Mouse (Mus musculus) layer of hippocampus, adult 2 months (tissue): ENCODE measurements around the gene Actl9. TPM values are rescaled to one million over a fixed set of nuclear protein-coding genes. Genes with fewer than 3 reads are reported as not detected.

Experiments
- DNase-seq, 2 experiments: peaks; one replicate each; pipeline ENCODE4 v3.0.0; 2022; ENCODE audit warnings: low spot score in 2 of 2
- H3K27ac ChIP-seq: fragments of 200-600 bp; 2 replicates; pipeline ENCODE4 v1.8.1; 2022
- H3K4me3 ChIP-seq: fragments of 200-600 bp; 2 replicates; pipeline ENCODE4 v1.8.1; 2022; ENCODE audit warnings: mild to moderate bottlenecking
- CTCF ChIP-seq: fragments of 200-600 bp; conservative IDR thresholded peaks from 2 replicates; pipeline ENCODE4 v1.8.1; 2022; ENCODE audit warnings: antibody characterized with exemption, mild to moderate bottlenecking, moderate library complexity
- long read RNA-seq, 2 experiments: library from polyadenylated mRNA; stranded (forward); transcript quantifications; one replicate each; pipeline ENCODE4 v2.0.0; 2021; ENCODE audit warnings: borderline mapping rate in 2 of 2
- total RNA-seq, 2 experiments: library from RNA; stranded (reverse); gene quantifications; 2 replicates each; pipeline ENCODE4 v1.2.3; 2021

The Actl9 gene
- total RNA-seq: under 1 TPM in 1 of 2 experiments, not detected in 1; 0.42 TPM
- long read RNA-seq, experiment 1: 0 reads
- long read RNA-seq, experiment 2, partial matches to known transcripts: 0 of 1 reads
- long read RNA-seq, experiment 2, other reads (novel, unspliced or antisense): 1 of 1 reads

DNA sequence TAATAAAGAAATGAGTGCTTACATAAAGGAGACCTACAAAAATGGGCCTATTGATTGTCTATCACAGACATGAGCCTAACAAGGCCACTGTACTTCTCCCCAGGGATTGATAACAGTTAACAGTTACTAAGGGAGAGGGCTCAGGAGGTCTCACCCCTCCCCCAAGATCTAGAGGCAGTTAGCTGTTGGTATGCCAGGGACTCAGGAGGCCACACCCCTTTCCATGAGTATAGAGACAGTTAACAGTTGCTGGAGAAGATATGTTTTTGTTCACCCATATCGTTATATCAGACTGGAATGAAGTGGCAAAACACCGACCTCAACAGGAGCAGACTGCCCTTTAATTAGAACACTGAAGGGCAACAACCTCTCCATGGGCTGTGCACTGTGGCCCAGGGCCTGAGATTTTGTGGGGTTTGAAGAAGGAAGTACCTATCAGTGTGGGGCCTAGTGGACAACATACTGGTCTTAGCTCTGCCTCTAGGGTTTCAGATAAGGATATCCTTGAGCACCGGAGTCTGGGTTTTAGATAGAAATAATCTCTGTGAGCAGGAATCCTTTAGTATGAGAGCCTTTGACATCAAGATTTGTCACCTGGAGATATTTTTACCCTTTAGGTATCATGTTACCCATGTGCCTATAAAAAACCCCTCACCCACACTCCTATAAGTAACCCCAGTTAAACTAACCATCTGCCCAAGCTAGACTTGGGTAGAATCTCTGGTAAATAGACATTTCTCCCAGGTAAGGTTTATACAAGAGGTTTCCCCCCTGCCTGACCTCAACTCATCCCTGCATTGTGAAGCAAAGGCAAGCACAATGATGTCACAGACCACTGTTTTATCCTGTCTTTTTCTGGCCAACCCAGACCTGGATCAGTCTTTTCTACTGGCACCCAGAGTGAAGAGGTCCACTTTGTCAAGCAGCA is at the start of gene Actl9:
Gene Actl9 (plus strand): TSS at position 878 of the 928 bp plus-strand sequence.
- DNase-seq: no peak
- TF ChIP-seq CTCF: no peak
- H3K4me3 ChIP-seq: no peak within 1 kb of the TSS
- no peak within 1 kb of the TSS for H3K27ac ChIP-seq

DNA sequence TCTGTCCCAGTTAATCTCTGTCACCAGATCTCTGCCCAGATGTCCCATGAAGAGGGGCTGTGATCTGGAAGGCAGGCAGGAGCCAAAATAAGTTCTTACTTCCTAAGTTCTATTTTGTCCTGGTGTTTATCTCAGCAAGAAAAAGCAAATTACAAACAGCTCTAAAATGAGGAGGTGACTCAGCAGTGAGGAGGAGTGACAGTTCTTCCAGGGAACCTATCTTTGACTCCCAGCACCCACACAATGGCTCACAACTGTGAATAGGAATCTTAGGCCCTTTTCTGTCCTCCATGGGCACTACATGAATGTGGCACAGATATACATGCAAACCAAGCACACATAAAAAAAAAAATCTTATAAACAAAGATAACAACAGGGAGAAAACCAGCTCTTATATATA is 47.0 kb upstream of the Actl9 start:
- no peak overlapping the region for H3K4me3 ChIP-seq
- no peak for DNase-seq

GRCm38 (mm10) chr17:33392271-33392670 is 40.4 kb upstream of the Actl9 start:
- TF ChIP-seq CTCF: no peak

More for the DNA sequence above, 47.0 kb upstream of the Actl9 start:
- no peak for TF ChIP-seq CTCF
- H3K27ac ChIP-seq: no peak overlapping the region

DNA sequence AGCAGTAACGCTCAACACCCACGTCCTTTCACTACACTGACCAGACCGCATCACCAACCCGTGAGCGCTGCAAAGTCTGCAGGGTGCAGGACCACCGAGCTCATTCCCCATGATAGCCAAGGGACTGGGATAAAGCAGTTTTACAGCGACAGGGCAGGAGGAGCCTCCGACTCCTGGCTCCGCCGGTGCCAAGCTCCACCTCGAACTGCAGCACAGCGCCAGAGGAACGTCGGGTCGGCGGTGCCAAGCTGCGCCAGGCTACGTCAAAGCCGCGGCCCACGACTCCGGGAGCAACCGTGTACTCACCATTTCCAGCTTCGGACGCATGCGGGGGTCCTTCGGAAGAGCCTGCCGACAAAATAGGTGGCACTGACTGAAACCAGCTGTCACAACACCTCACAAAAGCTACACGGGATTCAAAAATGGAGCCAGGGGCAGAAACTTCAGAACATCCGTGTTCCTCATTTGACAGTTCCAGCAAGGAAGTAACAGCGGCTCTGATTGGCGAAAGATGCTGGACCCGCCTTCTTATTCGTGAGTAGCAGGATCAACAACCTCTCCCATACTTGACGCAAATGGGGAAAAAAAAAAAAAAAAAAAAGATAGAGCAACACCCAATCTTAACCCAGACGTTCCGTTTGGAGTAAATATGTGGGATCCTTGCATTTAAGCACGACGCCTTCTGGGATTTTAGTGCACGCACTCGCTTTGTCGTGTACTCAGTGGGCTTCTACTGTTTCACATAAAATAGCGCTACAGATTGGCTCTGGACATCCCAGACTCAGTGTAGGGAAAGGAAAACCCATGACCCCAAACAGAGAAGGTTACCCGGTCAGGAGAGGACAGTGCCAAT is 38.3 kb upstream of the Actl9 start, which contains the start of gene Zfp101:
Gene Zfp101 (minus strand): TSS at position 460 of the 853 bp plus-strand sequence.
- peak within 1 kb of the TSS; percentile 78 for H3K27ac ChIP-seq
- no peak for TF ChIP-seq CTCF
- peak within 1 kb of the TSS; percentile 82 for H3K4me3 ChIP-seq
- peak; percentile 89 to 94 for DNase-seq

More at GRCm38 (mm10) chr17:33392271-33392670, 40.4 kb upstream of the Actl9 start:
- Histone ChIP-seq H3K4me3 (no peak overlapping the region), H3K27ac (no peak overlapping the region)
- DNase-seq: no peak

- Histone ChIP-seq H3K4me3 (no peak overlapping the region), H3K27ac (no peak overlapping the region)
- peak; percentile 91 for TF ChIP-seq CTCF
- DNase-seq: peak; percentile 49 to 85
Measured at GRCm38 (mm10) chr17:33439148-33439547, 6.5 kb downstream of the Actl9 start.

DNA sequence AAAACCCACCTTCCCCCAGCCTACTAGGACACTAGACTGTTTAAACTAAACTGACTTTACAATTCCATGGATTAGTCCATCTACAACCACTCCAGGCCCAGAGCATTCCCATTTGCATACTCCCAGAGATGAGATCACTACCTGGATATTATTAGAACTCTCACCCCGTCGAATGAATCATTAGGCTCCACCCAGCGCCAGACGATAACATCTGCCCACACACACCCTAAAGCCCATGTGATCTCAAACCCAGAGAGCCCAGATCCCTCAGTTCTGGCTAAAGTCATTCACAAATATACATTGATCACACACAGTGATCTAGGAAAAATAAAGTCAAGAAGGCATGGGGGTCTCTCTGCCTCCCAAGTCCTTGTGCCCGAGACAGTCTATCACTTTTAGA is 7.2 kb downstream of the Actl9 start:
- Histone ChIP-seq H3K27ac (no peak overlapping the region), H3K4me3 (no peak overlapping the region)
- no peak for DNase-seq
- TF ChIP-seq CTCF: no peak

DNA sequence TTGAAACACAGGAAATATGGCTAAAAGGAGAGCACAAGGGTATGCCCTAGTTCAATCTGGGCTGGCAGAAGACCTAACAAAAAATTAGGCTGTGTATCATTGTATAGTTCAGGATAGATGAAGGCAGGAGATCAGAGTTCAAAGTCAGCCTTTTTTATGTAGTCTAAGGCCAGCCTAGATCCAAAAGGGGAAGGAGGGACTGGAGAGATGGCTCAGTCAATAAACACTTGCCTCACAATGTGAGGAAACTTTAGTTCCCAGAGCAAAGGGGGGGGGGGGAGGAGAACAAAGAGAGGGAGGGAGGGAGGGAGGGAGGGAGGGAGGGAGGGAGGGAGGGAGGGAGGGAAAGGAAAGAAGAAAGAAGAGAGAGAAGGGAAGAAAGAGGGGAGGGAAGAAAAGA is 8.5 kb downstream of the Actl9 start:
- TF ChIP-seq CTCF: no peak
- no peak overlapping the region for H3K4me3 ChIP-seq
- no peak for DNase-seq
- H3K27ac ChIP-seq: no peak overlapping the region

- no peak for DNase-seq
- Histone ChIP-seq H3K4me3 (no peak overlapping the region), H3K27ac (no peak overlapping the region)
- TF ChIP-seq CTCF: no peak
Measured at GRCm38 (mm10) chr17:33456631-33457030, 23.9 kb downstream of the Actl9 start.

DNA sequence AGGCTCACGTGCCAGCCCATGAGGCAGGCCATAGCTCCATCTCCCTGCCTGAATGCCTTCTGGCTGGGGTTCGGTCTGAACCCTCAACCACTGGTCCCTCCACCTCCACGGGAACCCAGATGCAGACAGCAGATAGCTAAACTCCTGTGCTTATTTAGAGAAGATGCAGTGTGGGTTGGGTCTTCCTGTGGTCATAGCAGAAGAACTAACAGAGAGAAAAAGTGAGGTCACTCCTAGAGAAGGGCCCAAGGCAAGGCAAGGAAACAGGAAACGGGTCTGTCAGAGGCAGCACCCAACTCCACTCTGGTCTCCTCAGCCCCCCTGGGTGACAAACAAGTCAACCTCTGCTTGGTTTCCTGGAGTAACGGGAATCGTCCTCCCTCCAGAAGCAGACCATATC is 38.5 kb downstream of the Actl9 start:
- Histone ChIP-seq H3K4me3 (no peak overlapping the region), H3K27ac (no peak overlapping the region)
- no peak for TF ChIP-seq CTCF
- DNase-seq: no peak

Other genes with a start within 250 kb of the Actl9 start
- gene Olfr239, start 241.6 kb upstream of the Actl9 start, total RNA-seq: not detected
- 1 to 10 TPM in 1 of 2 experiments, under 1 TPM in 1; 0.59 to 1.4 TPM for gene Olfr1564, start 211.2 kb upstream of the Actl9 start, total RNA-seq
- 10 to 100 TPM; 12.4 to 14.5 TPM for gene Zfp955a, start 177.8 kb upstream of the Actl9 start, total RNA-seq
- gene Olfr63, start 168.2 kb upstream of the Actl9 start, total RNA-seq: not detected
- 10 to 100 TPM; 32.8 to 38.8 TPM for gene Zfp955b, start 143.4 kb upstream of the Actl9 start, total RNA-seq
- 10 to 100 TPM; 22.2 to 22.3 TPM for gene Zfp81, start 74.0 kb upstream of the Actl9 start, total RNA-seq
- gene Zfp101, start 38.3 kb upstream of the Actl9 start, total RNA-seq: 10 to 100 TPM; 10.3 to 17.7 TPM
- 10 to 100 TPM; 34.3 to 35.4 TPM for gene Adamts10, start 91.3 kb downstream of the Actl9 start, total RNA-seq
- gene Myo1f, start 122.8 kb downstream of the Actl9 start, total RNA-seq: 1 to 10 TPM; 1.3 to 1.5 TPM
- gene Zfp414, start 196.2 kb downstream of the Actl9 start, total RNA-seq: 10 to 100 TPM; 50.1 to 51.3 TPM
- gene Pram1, start 205.2 kb downstream of the Actl9 start, total RNA-seq: under 1 TPM; 0.51 to 0.59 TPM